Mouse (Mus musculus) natural killer cell, adult 2 months (primary cell): Measurements from ENCODE around the gene Maneal.
A peak's percentile ranks its signal among the peaks of the same experiment; 100 is the strongest.

Source experiments
- DNase-seq, 2 experiments: peaks; one replicate each; pipeline ENCODE4 v3.0.0; 2022; ENCODE audit warnings: low spot score in 2 of 2

Gene Maneal

GRCm38 (mm10) chr4:124861283-124862188 is at the start of gene Maneal:
TSS of gene Maneal (minus strand) at chr4:124862171.
- DNase-seq: peak in 1 of 2 experiments; percentile 8

GRCm38 (mm10) chr4:124905971-124906822 is 44.2 kb upstream of the Maneal start:
- no peak for DNase-seq

- DNase-seq: no peak
Measured at GRCm38 (mm10) chr4:124905417-124905816, 43.4 kb upstream of the Maneal start.

- no peak for DNase-seq
Measured at GRCm38 (mm10) chr4:124899906-124900305, 37.9 kb upstream of the Maneal start.

- no peak for DNase-seq
Measured at GRCm38 (mm10) chr4:124898428-124898827, 36.5 kb upstream of the Maneal start.

GRCm38 (mm10) chr4:124894508-124895428 is 32.8 kb upstream of the Maneal start:
- no peak for DNase-seq

- DNase-seq: no peak
Measured at GRCm38 (mm10) chr4:124893769-124894168, 31.8 kb upstream of the Maneal start.

- DNase-seq: no peak
Measured at GRCm38 (mm10) chr4:124890831-124891230, 28.9 kb upstream of the Maneal start.

GRCm38 (mm10) chr4:124889935-124890334 is 28.0 kb upstream of the Maneal start:
- no peak for DNase-seq

GRCm38 (mm10) chr4:124888702-124889101 is 26.7 kb upstream of the Maneal start:
- no peak for DNase-seq

GRCm38 (mm10) chr4:124882151-124882729 is 20.3 kb upstream of the Maneal start:
- DNase-seq: no peak

GRCm38 (mm10) chr4:124881341-124881908 is 19.5 kb upstream of the Maneal start:
- no peak for DNase-seq

- DNase-seq: no peak
Measured at GRCm38 (mm10) chr4:124880599-124880998, 18.6 kb upstream of the Maneal start, which contains the start of gene Epha10. TSS of gene Epha10 (plus strand) at chr4:124880899.

- no peak for DNase-seq
Measured at GRCm38 (mm10) chr4:124872719-124873118, 10.7 kb upstream of the Maneal start.

- no peak for DNase-seq
Measured at GRCm38 (mm10) chr4:124860446-124860845, 1.5 kb downstream of the Maneal start.

GRCm38 (mm10) chr4:124858370-124858769 is 3.6 kb downstream of the Maneal start:
- no peak for DNase-seq

- DNase-seq: no peak
Measured at GRCm38 (mm10) chr4:124856294-124856693, 5.7 kb downstream of the Maneal start.

- DNase-seq: peak; percentile 38 to 55
Measured at GRCm38 (mm10) chr4:124850933-124851658, 10.9 kb downstream of the Maneal start, which contains the start of gene 1110065P20Rik. TSS of gene 1110065P20Rik (minus strand) at chr4:124851196.

GRCm38 (mm10) chr4:124850261-124850913 is 11.6 kb downstream of the Maneal start, which contains the start of gene Yrdc:
TSS of gene Yrdc (plus strand) at chr4:124850679.
- DNase-seq: peak; percentile 89 to 90
